ENCODE assay signal across 26 mouse cellular contexts in genomic region chr5:91813547-91814416, GRCm38 (mm10).
DNase-seq lines count a peak whose midpoint lies in the region; ATAC-seq and TF ChIP-seq lines count a peak whose summit lies in the region.
"Had no signal": no experiment of that assay in that cellular context is flagged by ENCODE, and none has a peak within 500 bp of the region (broad histone marks: within the 10 kb centered on the region; RNA-seq: fewer than 3 reads in every experiment).

No protein-coding gene starts in this region.

- H3K27ac ChIP-seq in MEL (ENCODE audit: control insufficient read depth, low read depth, low read length): peak overlapping the region; percentile 100
- H3K27ac ChIP-seq in liver, embryonic 13.5 days: no peak overlapping the region; the same call in 1 of the 2 replicates
- no peak overlapping the region for H3K27ac ChIP-seq in intestine, embryonic 16.5 days (ENCODE audit: low read length)
- H3K27ac ChIP-seq: forebrain, embryonic 10.5 days; gastrocnemius, adult 2 months; hindbrain, embryonic 10.5 days; hindbrain, embryonic 13.5 days had no signal

- WGBS in liver, embryonic 13.5 days (ENCODE audit: insufficient replicate concordance): 40% methylated on average over 5 of the region's 5 CpGs
- 63% methylated on average over 5 of the region's 5 CpGs for WGBS in intestine, embryonic 16.5 days

- H3K4me3 ChIP-seq in megakaryocyte, embryonic 14.5 days (replicated peaks): peak overlapping the region; percentile 76
- H3K4me3 ChIP-seq in MEL (ENCODE audit: control insufficient read depth in 1 of 2, insufficient read depth in 1 of 2, low read depth in 2 of 2, low read length in 2 of 2): peak overlapping the region; percentile 37 to 48
- no peak overlapping the region for H3K4me3 ChIP-seq in liver, embryonic 13.5 days (replicated peaks)
- no peak overlapping the region for H3K4me3 ChIP-seq in intestine, embryonic 16.5 days (ENCODE audit: low read length)
- H3K4me3 ChIP-seq: forebrain, embryonic 10.5 days; gastrocnemius, adult 2 months; hindbrain, embryonic 10.5 days; hindbrain, embryonic 13.5 days had no signal

- TF ChIP-seq EP300 in MEL (IDR thresholded peaks at IDR 0.05; ENCODE audit: low read depth in 1 of 2, low read length in 2 of 2): peak in 1 of 2 experiments; percentile 4; a peak in 1 of 4 replicates

- peaks cover 78% of the 10 kb centered on the region for H3K4me1 ChIP-seq in megakaryocyte, embryonic 14.5 days
- peaks cover 10 to 19% of the 10 kb centered on the region in 2 experiments for H3K4me1 ChIP-seq in MEL (ENCODE audit: control insufficient read depth in 1 of 2, insufficient read depth in 2 of 2, low read length in 2 of 2)
- H3K4me1 ChIP-seq in liver, embryonic 13.5 days (replicated peaks): peaks cover 8% of the 10 kb centered on the region
- H3K4me1 ChIP-seq in intestine, embryonic 16.5 days (ENCODE audit: control insufficient read depth, insufficient read depth, low read length): no peaks in the 10 kb centered on the region
- H3K4me1 ChIP-seq: hindbrain, embryonic 10.5 days; hindbrain, embryonic 13.5 days had no signal

- H3K9me3 ChIP-seq in megakaryocyte, embryonic 14.5 days: no peaks in the 10 kb centered on the region; the same call in 1 of the 2 replicates
- no peaks in the 10 kb centered on the region for H3K9me3 ChIP-seq in MEL (replicated peaks; ENCODE audit: insufficient read depth, low read length)
- H3K9me3 ChIP-seq in liver, embryonic 13.5 days (replicated peaks): no peaks in the 10 kb centered on the region
- no peaks in the 10 kb centered on the region for H3K9me3 ChIP-seq in intestine, embryonic 16.5 days (ENCODE audit: control insufficient read depth, low read length)
- H3K9me3 ChIP-seq: forebrain, embryonic 10.5 days; hindbrain, embryonic 10.5 days; hindbrain, embryonic 13.5 days had no signal

- TF ChIP-seq RAD21 in MEL (IDR thresholded peaks at IDR 0.05; ENCODE audit: low read depth, low read length): no peak; the same call in 1 of the 2 replicates

- peaks cover 9% of the 10 kb centered on the region for H3K36me3 ChIP-seq in megakaryocyte, embryonic 14.5 days (replicated peaks; ENCODE audit: low read length)
- peaks cover 0 to 32% of the 10 kb centered on the region in 2 experiments; a peak in 2 of 4 replicates for H3K36me3 ChIP-seq in MEL (ENCODE audit: control insufficient read depth in 1 of 2, insufficient read depth in 2 of 2, low read length in 2 of 2)
- H3K36me3 ChIP-seq in liver, embryonic 13.5 days: no peaks in the 10 kb centered on the region
- H3K36me3 ChIP-seq in intestine, embryonic 16.5 days (ENCODE audit: control insufficient read depth, insufficient read depth, low read length): no peaks in the 10 kb centered on the region
- H3K36me3 ChIP-seq: forebrain, embryonic 10.5 days; hindbrain, embryonic 10.5 days; hindbrain, embryonic 13.5 days had no signal

- peak overlapping the region; percentile 88 for H3K9ac ChIP-seq in MEL (ENCODE audit: control insufficient read depth, low read depth, low read length, poor library complexity, severe bottlenecking)
- H3K9ac ChIP-seq in liver, embryonic 13.5 days: peak overlapping the region; percentile 33; the same call in 1 of the 2 replicates
- H3K9ac ChIP-seq in intestine, embryonic 16.5 days (ENCODE audit: low read depth, low read length): no peak overlapping the region
- H3K9ac ChIP-seq: forebrain, postnatal 0 days; hindbrain, embryonic 13.5 days had no signal

- peak; percentile 54 for DNase-seq in MEL (ENCODE audit: low read depth, low spot score)
- no peak for DNase-seq in liver, embryonic 13.5 days
- DNase-seq in heart, postnatal 14 days: no peak
- DNase-seq in left cerebral cortex, postnatal 14 days (ENCODE audit: low spot score in 2 of 2): no peak
- DNase-seq: adrenal gland, postnatal 10 days; adrenal gland, postnatal 36 days; cerebellum, adult 11-12 months; cerebellum, adult 8-10 months; cerebellum, postnatal 10 days; cerebellum, postnatal 36 days; forebrain, postnatal 0 days; gastrocnemius, adult 2 months; gastrocnemius, postnatal 14 days; heart, postnatal 36 days had no signal

- peaks cover 7% of the 10 kb centered on the region for H3K79me2 ChIP-seq in MEL (ENCODE audit: control insufficient read depth, insufficient read depth, low read length, poor library complexity)

- no peaks in the 10 kb centered on the region for H3K27me3 ChIP-seq in megakaryocyte, embryonic 14.5 days (replicated peaks)
- no peaks in the 10 kb centered on the region for H3K27me3 ChIP-seq in MEL (ENCODE audit: control insufficient read depth in 1 of 2, insufficient read depth in 2 of 2, low read length in 2 of 2)
- no peaks in the 10 kb centered on the region for H3K27me3 ChIP-seq in liver, embryonic 13.5 days
- H3K27me3 ChIP-seq in intestine, embryonic 16.5 days (replicated peaks; ENCODE audit: control insufficient read depth, insufficient read depth, low read length): no peaks in the 10 kb centered on the region
- H3K27me3 ChIP-seq: hindbrain, embryonic 13.5 days; Patski had no signal

- H3K4me2 ChIP-seq in liver, embryonic 13.5 days: peak overlapping the region; percentile 9; the same call in 1 of the 2 replicates
- H3K4me2 ChIP-seq in intestine, embryonic 16.5 days (ENCODE audit: low read depth, low read length): no peak overlapping the region
- H3K4me2 ChIP-seq: heart, embryonic 11.5 days; hindbrain, embryonic 13.5 days had no signal

- TF ChIP-seq CTCF in MEL (IDR thresholded peaks at IDR 0.05 in 2 of 3, conservative IDR thresholded peaks at IDR 0.05 in 1 of 3; ENCODE audit: control insufficient read depth in 1 of 3, insufficient read depth in 1 of 3, low read depth in 2 of 3, low read length in 3 of 3, poor library complexity in 1 of 3, severe bottlenecking in 1 of 3): no peak

- intact Hi-C loops in heart, postnatal 14 days (cut with DNase I): no loop called here
- intact Hi-C loops in left cerebral cortex, postnatal 14 days (cut with DNase I): no loop called here

- TF ChIP-seq POLR2A in MEL (IDR thresholded peaks at IDR 0.05; ENCODE audit: control insufficient read depth in 1 of 2, insufficient read depth in 1 of 2, low read depth in 1 of 2, low read length in 2 of 2, poor library complexity in 1 of 2): no peak

- ATAC-seq in megakaryocyte, adult 5-6 weeks (ENCODE audit: poor library complexity, severe bottlenecking): no peak
- ATAC-seq in liver, embryonic 13.5 days (ENCODE audit: low read depth): peak; percentile 47; the same call in 1 of the 2 replicates
- ATAC-seq in megakaryocyte progenitor cell, adult 5-6 weeks (replicated peaks; ENCODE audit: poor library complexity): peak; percentile 17; the same call in 1 of the 2 replicates
- no peak for ATAC-seq in intestine, embryonic 16.5 days
- ATAC-seq: CD4-positive, CD25-positive, alpha-beta regulatory T cell, adult 4 months; forebrain, embryonic 14.5 days; forebrain, postnatal 0 days; hindbrain, embryonic 16.5 days; Patski had no signal

TF ChIP-seq in MEL, 35 proteins besides CTCF, POLR2A, EP300 and RAD21:
- TF ChIP-seq POLR2AphosphoS2 (IDR thresholded peaks at IDR 0.05; ENCODE audit: low read length) (peak; percentile 58; the same call in 1 of the 2 replicates), SIN3A (IDR thresholded peaks at IDR 0.05; ENCODE audit: low read length) (peak; percentile 55; the same call in 1 of the 2 replicates), ZNF384 (IDR thresholded peaks at IDR 0.05; ENCODE audit: low read depth, low read length) (peak; percentile 56), ZKSCAN1 (IDR thresholded peaks at IDR 0.05; ENCODE audit: low read depth, low read length) (no peak), GATA1 (IDR thresholded peaks at IDR 0.05; ENCODE audit: low read depth, low read length) (peak; percentile 83), CHD1 (IDR thresholded peaks at IDR 0.05; ENCODE audit: low read depth, low read length) (peak; percentile 97), MAZ (IDR thresholded peaks at IDR 0.05; ENCODE audit: low read depth, low read length) (no peak)

Comparison
In these comparisons a context has a peak if more than half of its experiments do, and no peak if none do; other contexts are left out.
1. H3K4me3 ChIP-seq: peak in megakaryocyte, embryonic 14.5 days (single experiment) and MEL (2 of 2); none in liver, embryonic 13.5 days (single experiment) and intestine, embryonic 16.5 days (single experiment).
2. ATAC-seq: peak in liver, embryonic 13.5 days (single experiment) and megakaryocyte progenitor cell, adult 5-6 weeks (single experiment); none in megakaryocyte, adult 5-6 weeks (single experiment) and intestine, embryonic 16.5 days (single experiment).